Mouse (Mus musculus) E14TG2a.4 (cell line): ENCODE results near the gene Syn3.

Experiments used
- CTCF ChIP-seq: conservative IDR thresholded peaks from 2 replicates; pipeline ENCODE4 v1.5.1; 2014; ENCODE audit warnings: low read length
- NANOG ChIP-seq: IDR thresholded peaks from 2 replicates; pipeline ENCODE4 v1.6.1; 2014; ENCODE audit warnings: borderline replicate concordance, low read length, mixed read lengths
- POU5F1 ChIP-seq: IDR thresholded peaks from 2 replicates; pipeline ENCODE4 v1.6.1; 2014; ENCODE audit warnings: low read length, borderline replicate concordance

GRCm38 (mm10) chr10:86277327-86277726 is 221.4 kb downstream of the Syn3 start:
- TF ChIP-seq CTCF = no peak
- TF ChIP-seq NANOG = no peak
- TF ChIP-seq POU5F1 = no peak
